Mouse (Mus musculus): ENCODE results near the gene Sgms1.
A peak's percentile ranks its signal among the peaks of the same experiment; 100 is the strongest.

The Sgms1 gene

GRCm38 (mm10) chr19:32389001-32389871 lies at the start of gene Sgms1:
Sgms1 (minus strand) TSS chr19:32389714.
- DNase-seq (ENCODE audit: low read depth, low spot score), result peak; percentile 94

GRCm38 (mm10) chr19:32425856-32426255 lies 36.3 kb upstream of the Sgms1 start:
- no peak for DNase-seq (ENCODE audit: low read depth, low spot score)

- DNase-seq (ENCODE audit: low read depth, low spot score), result no peak
These were observed 35.2 kb upstream of the Sgms1 start for GRCm38 (mm10) chr19:32424706-32425105.

- DNase-seq (ENCODE audit: low read depth, low spot score), result no peak
These were observed 29.6 kb upstream of the Sgms1 start for GRCm38 (mm10) chr19:32419069-32419468.

GRCm38 (mm10) chr19:32416692-32417317 lies 27.3 kb upstream of the Sgms1 start:
- DNase-seq (ENCODE audit: low read depth, low spot score), result no peak

- no peak for DNase-seq (ENCODE audit: low read depth, low spot score)
These were observed 20.3 kb upstream of the Sgms1 start for GRCm38 (mm10) chr19:32409603-32410360.

DNA sequence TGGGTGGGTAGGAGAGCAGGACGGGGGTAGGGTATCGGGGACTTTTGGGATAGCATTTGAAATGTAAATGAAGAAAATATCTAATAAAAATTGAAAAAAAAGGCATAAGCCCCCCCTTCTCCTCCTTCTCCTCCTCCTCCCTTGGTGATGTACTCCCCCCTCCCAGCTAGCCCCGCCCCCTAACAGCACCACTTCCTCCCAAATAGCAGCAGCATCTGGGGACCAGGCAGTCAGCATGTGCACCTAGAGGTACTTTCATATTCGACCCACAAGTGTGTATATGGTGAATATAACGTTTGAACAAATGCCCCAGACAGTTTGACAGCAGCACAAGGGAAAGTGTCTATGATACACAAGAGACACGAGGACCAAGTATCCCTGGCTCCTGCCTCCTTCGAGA lies 17.2 kb upstream of the Sgms1 start:
- no peak for DNase-seq (ENCODE audit: low read depth, low spot score)

DNA sequence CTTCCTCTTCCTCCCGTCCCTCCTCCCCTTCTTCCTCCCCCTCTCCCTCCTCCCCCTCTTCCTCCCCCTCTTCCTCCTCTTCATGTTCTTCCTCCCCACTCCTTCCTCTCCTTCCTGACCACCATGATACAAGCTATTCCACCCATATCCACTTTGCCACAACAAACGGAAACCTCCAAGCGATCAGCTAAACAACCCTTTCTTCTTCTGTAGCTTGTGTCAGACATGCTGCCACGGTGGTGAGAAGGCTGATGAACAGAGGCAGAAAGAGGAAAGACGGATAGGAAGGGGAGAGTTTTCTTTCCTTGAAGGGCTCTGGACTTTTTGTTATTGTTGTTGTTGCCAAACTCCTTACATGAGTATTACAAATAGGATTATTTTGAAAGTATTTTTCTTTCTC lies 14.9 kb upstream of the Sgms1 start:
- no peak for DNase-seq (ENCODE audit: low read depth, low spot score)

DNA sequence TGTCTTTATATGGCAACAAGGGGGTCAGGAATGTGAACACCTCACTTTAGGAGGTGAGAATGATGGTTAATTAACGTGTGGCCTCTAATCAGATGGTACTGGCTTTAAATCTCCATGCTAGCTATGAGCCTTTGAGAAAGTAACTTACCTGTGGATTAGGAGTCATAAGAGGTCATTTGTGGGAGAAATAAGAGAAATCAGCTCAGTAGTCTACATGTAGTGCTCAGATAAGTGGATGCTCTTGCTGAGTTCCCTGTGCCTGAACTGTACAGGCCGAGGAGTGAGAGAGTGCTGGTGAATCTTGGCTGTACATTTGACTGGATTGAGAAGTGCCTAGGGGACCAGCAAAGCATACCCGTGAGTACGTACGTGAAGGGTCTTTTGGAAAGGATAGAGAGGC lies 14.3 kb upstream of the Sgms1 start:
- no peak for DNase-seq (ENCODE audit: low read depth, low spot score)

- no peak for DNase-seq (ENCODE audit: low read depth, low spot score)
These were observed 9.0 kb upstream of the Sgms1 start for GRCm38 (mm10) chr19:32398491-32398890.

GRCm38 (mm10) chr19:32396303-32396702 lies 6.8 kb upstream of the Sgms1 start:
- no peak for DNase-seq (ENCODE audit: low read depth, low spot score)

- DNase-seq (ENCODE audit: low read depth, low spot score), result no peak
These were observed 5.3 kb upstream of the Sgms1 start for GRCm38 (mm10) chr19:32394825-32395224.

DNA sequence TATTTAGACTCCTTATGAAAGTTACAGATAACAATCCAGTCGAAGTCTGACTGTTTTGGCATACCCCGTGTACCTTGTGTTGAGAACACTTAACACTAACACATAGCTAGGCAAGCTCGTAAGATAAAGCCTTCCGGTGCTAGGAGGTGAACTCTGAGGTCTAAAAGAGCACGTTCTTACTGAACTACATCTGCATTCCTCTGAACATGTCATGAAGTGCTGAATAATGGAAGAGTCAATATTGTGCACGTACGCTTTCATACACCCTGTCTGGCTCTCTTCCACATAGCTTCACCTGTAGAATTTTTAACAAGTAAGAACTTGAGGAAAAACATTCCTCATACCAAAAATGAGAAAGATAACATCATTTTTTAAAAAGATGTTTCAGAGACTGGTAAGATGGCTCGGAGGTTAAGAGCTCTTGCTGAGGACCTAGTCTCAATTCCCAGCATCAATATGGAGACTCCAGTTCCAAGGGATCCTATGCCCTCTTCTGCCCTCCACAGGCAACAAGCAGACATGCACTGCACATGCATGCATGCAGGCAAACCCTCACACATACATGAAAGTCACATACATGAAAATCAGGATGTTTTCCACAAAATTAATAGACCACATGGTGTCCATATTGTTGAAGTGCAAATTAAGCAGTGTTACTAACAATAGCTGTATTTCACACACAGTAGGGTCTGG lies 4.4 kb upstream of the Sgms1 start:
- DNase-seq (ENCODE audit: low read depth, low spot score), result no peak

GRCm38 (mm10) chr19:32393092-32393745 lies 3.7 kb upstream of the Sgms1 start:
- no peak for DNase-seq (ENCODE audit: low read depth, low spot score)

- DNase-seq (ENCODE audit: low read depth, low spot score), result no peak
These were observed 1.9 kb upstream of the Sgms1 start for GRCm38 (mm10) chr19:32391441-32391840.

- DNase-seq (ENCODE audit: low read depth, low spot score), result no peak
These were observed 602 bp upstream of the Sgms1 start for GRCm38 (mm10) chr19:32390116-32390515.

DNA sequence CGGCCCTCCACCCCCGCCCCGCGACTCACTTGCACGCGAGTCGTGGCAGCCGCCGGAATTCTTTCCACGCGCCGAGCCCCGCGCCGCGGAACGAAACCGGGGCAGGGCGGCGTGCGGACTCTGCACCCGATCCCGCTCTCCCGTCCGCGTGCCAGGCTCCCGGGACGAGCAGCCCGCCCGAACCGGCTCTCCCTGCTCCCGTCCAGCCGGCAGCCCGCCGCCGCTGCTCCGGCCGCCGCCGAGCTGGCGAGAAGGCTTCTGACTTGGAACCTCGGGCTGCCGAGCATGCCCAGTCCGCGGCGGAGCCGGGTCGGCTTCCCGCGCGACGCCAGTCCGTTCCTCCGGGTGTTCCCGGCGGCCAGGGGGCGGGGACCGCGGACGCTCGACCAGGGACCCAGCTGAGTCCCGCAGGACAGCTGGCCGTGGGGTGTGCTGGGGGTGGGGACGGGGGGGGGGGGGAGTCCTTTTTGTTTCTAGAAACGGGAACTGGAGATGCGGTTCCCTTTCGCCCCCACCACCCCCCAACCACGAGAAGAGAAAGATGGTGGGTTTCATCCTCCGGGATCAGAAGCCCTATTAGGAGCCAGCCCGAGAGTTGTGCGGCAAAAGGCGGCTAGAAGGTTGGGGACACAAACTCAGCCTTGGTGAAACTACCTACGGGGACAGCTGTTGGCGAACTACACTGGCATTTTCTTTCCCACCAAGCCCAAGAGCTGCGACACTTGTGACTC lies 1.2 kb downstream of the Sgms1 start:
- DNase-seq (ENCODE audit: low read depth, low spot score), result peak; percentile 95

- peak; percentile 77 for DNase-seq (ENCODE audit: low read depth, low spot score)
These were observed 1.9 kb downstream of the Sgms1 start for GRCm38 (mm10) chr19:32387403-32388190.

DNA sequence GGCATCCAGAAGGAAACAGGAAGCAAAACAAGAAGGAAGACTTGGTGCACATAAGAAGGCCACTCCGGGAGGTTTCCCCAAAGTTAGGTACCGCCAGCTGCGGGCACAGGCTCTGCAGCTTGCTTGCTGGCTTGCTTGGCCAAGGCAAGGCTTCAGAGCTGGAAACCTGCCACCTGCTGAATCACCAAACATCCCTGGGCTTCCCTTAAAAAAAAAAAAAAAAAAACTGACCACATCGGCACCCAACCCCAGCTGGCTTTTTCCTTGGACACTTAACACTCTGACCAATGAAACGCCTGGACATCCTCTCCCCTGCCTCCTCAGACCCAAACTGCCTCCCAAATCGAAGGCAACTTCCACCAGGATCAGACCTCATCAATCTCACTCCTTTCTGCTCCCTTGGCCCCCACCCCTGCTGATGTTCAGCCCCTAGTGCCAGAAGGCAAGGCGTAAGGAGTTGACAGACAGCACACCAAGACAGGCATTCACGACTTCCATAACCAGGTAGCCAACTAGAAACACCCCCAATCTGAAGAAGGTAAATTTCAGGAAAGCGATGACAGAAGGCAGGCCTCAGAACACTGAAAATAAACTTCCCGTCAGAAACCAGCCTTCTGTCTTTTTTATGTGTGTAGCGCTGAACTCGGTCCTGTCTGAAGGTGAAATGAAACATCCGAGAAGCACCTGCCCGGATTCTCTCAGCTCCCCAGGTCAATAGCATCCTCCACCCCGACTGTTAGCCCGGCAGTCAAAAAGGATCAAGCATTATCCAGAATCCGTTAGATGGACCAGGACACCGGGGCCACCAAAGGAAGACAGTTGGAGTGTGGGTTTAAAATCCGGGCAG lies 2.7 kb downstream of the Sgms1 start:
- peak; percentile 94 for DNase-seq (ENCODE audit: low read depth, low spot score)
